Mouse (Mus musculus) limb, embryonic 11.5 days (tissue): ENCODE data around the gene Trim27. TPM values are rescaled to one million over a fixed set of nuclear protein-coding genes. Genes with fewer than 3 reads are reported as not detected.
A peak's percentile ranks its signal among the peaks of the same experiment; 100 is the strongest.

Experiments used
- ATAC-seq: fragments of 200-750 bp; cut with Nextera tagmentation; 2 replicates; pipeline ENCODE4 v1.8.0; 2017; ENCODE audit warnings: low read depth; ENCODE audit not compliant: insufficient number of reproducible peaks, low FRiP score, low TSS enrichment
- DNase-seq: peaks from one replicate; pipeline ENCODE4 v3.0.0-alpha.2; 2015; ENCODE audit warnings: low spot score
- H3K27ac ChIP-seq: fragments of 300-500 bp; sonication (generic); replicated peaks from 2 replicates; pipeline ENCODE4 v1.5.1; 2014; ENCODE audit warnings: low read depth, mild to moderate bottlenecking, low read length
- H3K27me3 ChIP-seq: fragments of 300-500 bp; sonication (generic); 2 replicates; pipeline ENCODE4 v1.6.1; 2014; ENCODE audit warnings: mild to moderate bottlenecking, low read length, mixed read lengths; ENCODE audit not compliant: control insufficient read depth, insufficient read depth
- H3K36me3 ChIP-seq: fragments of 300-500 bp; sonication (generic); 2 replicates; pipeline ENCODE4 v1.6.1; 2014; ENCODE audit warnings: mild to moderate bottlenecking, low read length, moderate library complexity, mixed read lengths; ENCODE audit not compliant: control insufficient read depth, insufficient read depth
- H3K4me1 ChIP-seq: fragments of 300-500 bp; sonication (generic); 2 replicates; pipeline ENCODE4 v1.6.1; 2014; ENCODE audit warnings: low read length, mixed read lengths; ENCODE audit not compliant: control insufficient read depth, insufficient read depth
- H3K4me2 ChIP-seq: fragments of 300-500 bp; sonication (generic); 2 replicates; pipeline ENCODE4 v1.6.1; 2014; ENCODE audit warnings: low read depth, mild to moderate bottlenecking, moderate library complexity; ENCODE audit not compliant: severe bottlenecking
- H3K4me3 ChIP-seq: fragments of 300-500 bp; sonication (generic); 2 replicates; pipeline ENCODE4 v1.5.1; 2014; ENCODE audit warnings: low read depth, low read length
- H3K9ac ChIP-seq: fragments of 300-500 bp; sonication (generic); 2 replicates; pipeline ENCODE4 v1.6.1; 2014; ENCODE audit warnings: mild to moderate bottlenecking, low read length
- H3K9me3 ChIP-seq: fragments of 300-500 bp; sonication (generic); 2 replicates; pipeline ENCODE4 v1.6.1; 2016; ENCODE audit warnings: low read length; ENCODE audit not compliant: control insufficient read depth
- WGBS: fragments of 180-500 bp; shearing (Covaris S2); extraction: QIAGEN DNeasy Blood & Tissue Kit; methylation state at CpG from one replicate; pipeline ENCODE4 v1.1.7; 2014; 5-methylcytosine and 5-hydroxymethylcytosine counted together
- polyA plus RNA-seq: library from polyadenylated mRNA; unstranded; fragments of >200 nt; fragmentation: Nextera tagmentation; extraction: Ambion mirVana; gene quantifications from 2 replicates; pipeline ENCODE4 v1.2.1, GENCODE M21; 2014

The Trim27 gene
- polyA plus RNA-seq, 1 experiment from 2014 or later: 183 TPM

GRCm38 (mm10) chr13:21221656-21222462, 42.6 kb downstream of the Trim27 start:
- 2% methylated on average over 18 of the region's 20 CpGs for WGBS
- DNase-seq (no peak), ATAC-seq (peak; percentile 80)
- Histone ChIP-seq H3K27me3 (no peaks in the 10 kb centered on the region), H3K4me1 (no peaks in the 10 kb centered on the region), H3K27ac (no peak overlapping the region; the same call in 1 of the 2 replicates), H3K4me3 (peak overlapping the region; percentile 49), H3K4me2 (peak overlapping the region; percentile 39), H3K9ac (peak overlapping the region; percentile 61), H3K36me3 (no peaks in the 10 kb centered on the region), H3K9me3 (no peaks in the 10 kb centered on the region)

- ATAC-seq (peak; percentile 94), DNase-seq (peak; percentile 96)
- peak overlapping the region; percentile 61 for H3K9ac ChIP-seq
- H3K4me2 ChIP-seq: peak overlapping the region; percentile 39
- no peak overlapping the region; the same call in 1 of the 2 replicates for H3K27ac ChIP-seq
- under 1% methylated on average over 20 of the region's 20 CpGs for WGBS
- H3K27me3 ChIP-seq: no peaks in the 10 kb centered on the region
- no peaks in the 10 kb centered on the region for H3K4me1 ChIP-seq
- H3K36me3 ChIP-seq: no peaks in the 10 kb centered on the region
- H3K4me3 ChIP-seq: peak overlapping the region; percentile 49
- H3K9me3 ChIP-seq: no peaks in the 10 kb centered on the region
Measured at GRCm38 (mm10) chr13:21222463-21223022, 43.3 kb downstream of the Trim27 start.

- DNase-seq (peak; percentile 68), ATAC-seq (peak; percentile 10; the same call in 1 of the 2 replicates)
- Histone ChIP-seq H3K27me3 (no peaks in the 10 kb centered on the region), H3K9ac (peak overlapping the region; percentile 9; the same call in 1 of the 2 replicates), H3K4me3 (peak overlapping the region; percentile 49), H3K4me1 (no peaks in the 10 kb centered on the region), H3K4me2 (peak overlapping the region; percentile 39), H3K36me3 (no peaks in the 10 kb centered on the region), H3K27ac (no peak overlapping the region), H3K9me3 (no peaks in the 10 kb centered on the region)
- 2% methylated on average over 10 of the region's 10 CpGs for WGBS
Measured at GRCm38 (mm10) chr13:21223242-21223655, 44.0 kb downstream of the Trim27 start.

- DNase-seq (no peak), ATAC-seq (no peak)
- no peak overlapping the region for H3K9ac ChIP-seq
- no peaks in the 10 kb centered on the region for H3K4me1 ChIP-seq
- no peaks in the 10 kb centered on the region for H3K9me3 ChIP-seq
- H3K4me3 ChIP-seq: no peak overlapping the region
- H3K36me3 ChIP-seq: no peaks in the 10 kb centered on the region
- no peak overlapping the region for H3K4me2 ChIP-seq
- WGBS: 91% methylated on average over 1 of the region's 1 CpGs
- H3K27ac ChIP-seq: no peak overlapping the region
- H3K27me3 ChIP-seq: no peaks in the 10 kb centered on the region
Measured at GRCm38 (mm10) chr13:21224376-21224775, 45.1 kb downstream of the Trim27 start.

- Histone ChIP-seq H3K4me2 (no peak overlapping the region), H3K4me3 (no peak overlapping the region), H3K9me3 (no peaks in the 10 kb centered on the region), H3K9ac (no peak overlapping the region), H3K36me3 (no peaks in the 10 kb centered on the region), H3K27me3 (no peaks in the 10 kb centered on the region), H3K4me1 (no peaks in the 10 kb centered on the region), H3K27ac (no peak overlapping the region)
- 63% methylated on average over 6 of the region's 6 CpGs for WGBS
- no peak for ATAC-seq
- no peak for DNase-seq
Measured at GRCm38 (mm10) chr13:21225206-21225605, 46.0 kb downstream of the Trim27 start.

GRCm38 (mm10) chr13:21226031-21226430, 46.8 kb downstream of the Trim27 start:
- 74% methylated on average over 3 of the region's 3 CpGs for WGBS
- H3K27me3 ChIP-seq: no peaks in the 10 kb centered on the region
- H3K4me1 ChIP-seq: no peaks in the 10 kb centered on the region
- H3K4me2 ChIP-seq: no peak overlapping the region
- no peak overlapping the region for H3K9ac ChIP-seq
- no peaks in the 10 kb centered on the region for H3K9me3 ChIP-seq
- H3K4me3 ChIP-seq: no peak overlapping the region
- no peaks in the 10 kb centered on the region for H3K36me3 ChIP-seq
- ATAC-seq (no peak), DNase-seq (no peak)
- no peak overlapping the region for H3K27ac ChIP-seq

- under 1% methylated on average over 43 of the region's 43 CpGs for WGBS
- ATAC-seq (peak; percentile 90), DNase-seq (peak; percentile 90)
- Histone ChIP-seq H3K4me2 (peak overlapping the region; percentile 52), H3K4me1 (no peaks in the 10 kb centered on the region), H3K36me3 (no peaks in the 10 kb centered on the region), H3K27ac (no peak overlapping the region), H3K27me3 (no peaks in the 10 kb centered on the region), H3K9ac (peak overlapping the region; percentile 47; the same call in 1 of the 2 replicates), H3K9me3 (no peaks in the 10 kb centered on the region; the same call in 1 of the 2 replicates), H3K4me3 (peak overlapping the region; percentile 30)
Measured at GRCm38 (mm10) chr13:21233732-21234705, 54.8 kb downstream of the Trim27 start.

- Histone ChIP-seq H3K4me1 (no peaks in the 10 kb centered on the region), H3K36me3 (no peaks in the 10 kb centered on the region), H3K9ac (no peak overlapping the region), H3K4me2 (no peak overlapping the region), H3K4me3 (no peak overlapping the region), H3K27me3 (no peaks in the 10 kb centered on the region), H3K27ac (no peak overlapping the region), H3K9me3 (no peaks in the 10 kb centered on the region; the same call in 1 of the 2 replicates)
- no peak for DNase-seq
- WGBS: 70% methylated on average over 2 of the region's 2 CpGs
- no peak for ATAC-seq
Measured at GRCm38 (mm10) chr13:21236714-21237113, 57.5 kb downstream of the Trim27 start.
